8 mouse cellular contexts compared by ENCODE assay signal in genomic region chr2:11534826-11535225, GRCm38 (mm10). TPM values are rescaled to one million over a fixed set of nuclear protein-coding genes. Genes with fewer than 3 reads are reported as not detected.
DNase-seq lines count a peak whose midpoint lies in the region; ATAC-seq and TF ChIP-seq lines count a peak whose summit lies in the region.

No protein-coding gene starts in this region.

- no peaks in the 10 kb centered on the region for H3K9me3 ChIP-seq in heart, postnatal 0 days (replicated peaks; ENCODE audit: control insufficient read depth, low read length)
- H3K9me3 ChIP-seq in limb, embryonic 10.5 days (replicated peaks), result no peaks in the 10 kb centered on the region
- no peaks in the 10 kb centered on the region for H3K9me3 ChIP-seq in midbrain, embryonic 13.5 days

- H3K9ac ChIP-seq in heart, postnatal 0 days (replicated peaks; ENCODE audit: low read depth, low read length), result peak overlapping the region; percentile 56
- H3K9ac ChIP-seq in midbrain, embryonic 13.5 days (replicated peaks), result 0 out of 2 replicates have a peak overlapping the region, but pooled peaks have one; percentile 61

- peak overlapping the region; percentile 74 for H3K4me2 ChIP-seq in heart, postnatal 0 days (ENCODE audit: low read depth, low read length)
- peak overlapping the region; percentile 88 for H3K4me2 ChIP-seq in midbrain, embryonic 13.5 days (replicated peaks)

- no peak for TF ChIP-seq EP300 in heart, postnatal 0 days (IDR thresholded peaks at IDR 0.05; ENCODE audit: low read depth)

- WGBS in heart, postnatal 0 days, result 5% methylated on average over 10 of the region's 10 CpGs
- 37% methylated on average over 10 of the region's 10 CpGs for WGBS in limb, embryonic 10.5 days
- WGBS in midbrain, embryonic 13.5 days, result 29% methylated on average over 10 of the region's 10 CpGs

- H3K27me3 ChIP-seq in heart, postnatal 0 days (ENCODE audit: control insufficient read depth, insufficient read depth, low read length), result no peaks in the 10 kb centered on the region
- no peaks in the 10 kb centered on the region for H3K27me3 ChIP-seq in limb, embryonic 10.5 days (ENCODE audit: low read depth, poor library complexity, severe bottlenecking)
- H3K27me3 ChIP-seq in midbrain, embryonic 13.5 days, result peaks cover 17% of the 10 kb centered on the region

- TF ChIP-seq POLR2A in cortical plate, adult 2 months (IDR thresholded peaks at IDR 0.05; ENCODE audit: extremely low read depth, insufficient read depth, low read length), result no peak

- peak overlapping the region; percentile 33; the same call in 1 of the 2 replicates for H3K4me3 ChIP-seq in cortical plate, adult 2 months (ENCODE audit: insufficient read depth, low read length)
- H3K4me3 ChIP-seq in heart, postnatal 0 days (ENCODE audit: low read depth, low read length), result peak overlapping the region; percentile 48
- peak overlapping the region; percentile 54 for H3K4me3 ChIP-seq in limb, embryonic 10.5 days
- H3K4me3 ChIP-seq in midbrain, embryonic 13.5 days (replicated peaks), result peak overlapping the region; percentile 49

- peak; percentile 10; the same call in 1 of the 2 replicates for ATAC-seq in frontal cortex, adult (ENCODE audit: low TSS enrichment)
- ATAC-seq in heart, postnatal 0 days (ENCODE audit: insufficient read depth, low read depth), result peak; percentile 30
- no peak for ATAC-seq in midbrain, embryonic 13.5 days

- peaks cover 2% of the 10 kb centered on the region; the same call in 1 of the 2 replicates for H3K4me1 ChIP-seq in cortical plate, adult 2 months (ENCODE audit: control insufficient read depth, insufficient read depth, low read length)
- peaks cover 7% of the 10 kb centered on the region; the same call in 1 of the 2 replicates for H3K4me1 ChIP-seq in heart, postnatal 0 days (ENCODE audit: control insufficient read depth, insufficient read depth)
- peaks cover 3% of the 10 kb centered on the region; the same call in 1 of the 2 replicates for H3K4me1 ChIP-seq in limb, embryonic 10.5 days
- H3K4me1 ChIP-seq in midbrain, embryonic 13.5 days (replicated peaks), result peaks cover 5% of the 10 kb centered on the region

- DNase-seq in frontal cortex, postnatal 14 days (ENCODE audit: low spot score in 2 of 2), result no peak
- peak; percentile 38 for DNase-seq in heart, postnatal 0 days (ENCODE audit: low spot score)
- no peak for DNase-seq in limb, embryonic 10.5 days (ENCODE audit: low spot score)
- DNase-seq in layer of hippocampus, postnatal 10 days (ENCODE audit: low spot score in 2 of 2), result no peak
- no peak for DNase-seq in thymus, postnatal 4 days

- no peak for TF ChIP-seq CTCF in cortical plate, adult 2 months (IDR thresholded peaks at IDR 0.05; ENCODE audit: extremely low read depth, insufficient read depth, low read length)
- TF ChIP-seq CTCF in heart, postnatal 0 days (IDR thresholded peaks at IDR 0.05; ENCODE audit: low read depth), result no peak

- no peak overlapping the region for H3K27ac ChIP-seq in cortical plate, adult 2 months (ENCODE audit: insufficient read depth, low read length)
- peak overlapping the region; percentile 70 for H3K27ac ChIP-seq in heart, postnatal 0 days (ENCODE audit: low read depth)
- peak overlapping the region; percentile 80; the same call in 1 of the 2 replicates for H3K27ac ChIP-seq in limb, embryonic 10.5 days
- H3K27ac ChIP-seq in midbrain, embryonic 13.5 days, result no peak overlapping the region

- no peaks in the 10 kb centered on the region for H3K36me3 ChIP-seq in heart, postnatal 0 days (replicated peaks; ENCODE audit: control insufficient read depth, insufficient read depth, low read length)
- no peaks in the 10 kb centered on the region for H3K36me3 ChIP-seq in limb, embryonic 10.5 days
- no peaks in the 10 kb centered on the region for H3K36me3 ChIP-seq in midbrain, embryonic 13.5 days

RNA-seq across cellular contexts. Expression of gene Pfkfb3, which starts 19.1 kb away (rescaled TPM):
- 19.4 and 20.6 TPM in 2 replicates for polyA plus RNA-seq in cortical plate, adult 2 months (2012; rRNA removed)
- total RNA-seq in heart, postnatal 0 days (2014; rRNA removed; ENCODE audit: low replicate concordance), result 2.4 and 6.8 TPM in 2 replicates
- 3.2 and 3.5 TPM in 2 replicates for polyA plus RNA-seq in heart, postnatal 0 days (2015; fragmentation: Nextera tagmentation; extraction: Ambion mirVana)
- 10.7 and 11.3 TPM in 2 replicates for polyA plus RNA-seq in limb, embryonic 10.5 days (2016; fragmentation: Nextera tagmentation; extraction: Ambion mirVana)
- 23.4 and 24.8 TPM in 2 replicates for polyA plus RNA-seq in midbrain, embryonic 13.5 days (2015; fragmentation: Nextera tagmentation; extraction: Ambion mirVana)
- total RNA-seq in layer of hippocampus, postnatal 10 days (2021), result 10 to 100 TPM; 41.1 to 45.4 TPM

Comparison
In these comparisons a context has a peak if more than half of its experiments do, and no peak if none do; other contexts are left out.
1. H3K27ac ChIP-seq: peak in heart, postnatal 0 days (single experiment) and limb, embryonic 10.5 days (single experiment); none in cortical plate, adult 2 months (single experiment) and midbrain, embryonic 13.5 days (single experiment).
2. Peak in every context shown above with its lines, with median percentiles within 50 percentile points of each other: H3K4me3 ChIP-seq.